Mouse (Mus musculus): ENCODE measurements at regions not wholly inside any gene's neighbourhood (a gene's known extent, or its start where the extent isn't known, plus 50 kb on each side); places are given as distances from the start of the nearest gene placed in this dataset.
A peak's percentile ranks its signal among the peaks of the same experiment; 100 is the strongest.

DNA sequence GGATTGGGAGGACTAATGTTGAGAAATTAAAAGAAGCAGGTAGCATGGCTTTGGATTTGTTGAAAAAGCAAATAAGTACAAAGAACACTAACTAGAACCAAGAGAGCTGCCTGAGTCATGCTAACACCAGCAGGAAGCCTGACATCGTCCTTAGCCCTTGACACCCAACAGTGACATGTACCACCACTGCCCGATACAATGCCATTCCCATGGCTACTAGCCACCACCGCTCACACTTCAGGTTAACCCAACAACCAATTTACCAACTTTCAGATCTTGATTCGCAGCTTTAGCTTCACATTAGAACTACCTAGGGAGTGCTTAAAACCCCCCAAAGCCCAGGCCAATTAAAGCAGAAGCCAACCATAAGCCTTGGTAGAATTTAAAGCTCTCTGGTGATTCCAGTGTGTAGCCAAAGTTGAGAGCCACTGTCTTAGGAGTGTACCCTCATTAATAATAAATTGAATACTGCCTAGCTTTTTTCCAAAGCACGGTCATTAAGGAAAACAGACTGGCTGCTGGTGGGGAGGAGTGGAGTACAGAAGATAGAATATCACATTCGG is 96.2 kb upstream of the Fyn start:
- H3K9ac ChIP-seq: no peak overlapping the region

DNA sequence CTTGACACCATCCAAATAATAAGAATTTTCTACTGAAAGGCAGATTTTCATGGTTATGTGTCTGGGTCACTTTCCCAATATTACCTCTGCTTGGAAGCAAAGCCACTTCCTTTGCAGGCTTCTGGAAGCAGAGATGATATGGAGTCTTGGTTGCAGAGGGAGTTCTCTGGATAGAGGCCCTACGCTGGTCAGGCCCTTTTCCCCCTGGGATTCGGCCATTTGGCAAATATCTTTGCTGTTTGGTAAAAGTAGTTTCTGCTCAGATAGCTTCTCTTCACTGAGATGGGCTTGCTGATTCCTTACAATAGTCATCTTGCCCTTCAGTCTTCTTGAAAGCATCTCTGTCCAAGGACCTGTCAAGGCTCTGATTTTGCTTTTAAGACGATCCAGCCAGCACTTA is 98.2 kb upstream of the Fyn start:
- WGBS: 83% methylated on average over 3 of the region's 3 CpGs
- Histone ChIP-seq H3K4me2 (no peak overlapping the region), H3K9ac (no peak overlapping the region), H3K4me1 (no peaks in the 10 kb centered on the region), H3K9me3 (replicated peaks) (no peaks in the 10 kb centered on the region), H3K4me3 (replicated peaks) (no peak overlapping the region), H3K27me3 (no peaks in the 10 kb centered on the region), H3K27ac (no peak overlapping the region), H3K36me3 (no peaks in the 10 kb centered on the region)
- no peak for ATAC-seq (replicated peaks; ENCODE audit: low FRiP score)

More for the DNA sequence above, 96.2 kb upstream of the Fyn start:
- ATAC-seq (replicated peaks; ENCODE audit: low FRiP score): no peak
- Histone ChIP-seq H3K4me3 (replicated peaks) (no peak overlapping the region), H3K27ac (no peak overlapping the region), H3K4me2 (no peak overlapping the region), H3K27me3 (no peaks in the 10 kb centered on the region), H3K9me3 (replicated peaks) (no peaks in the 10 kb centered on the region), H3K36me3 (no peaks in the 10 kb centered on the region), H3K4me1 (no peaks in the 10 kb centered on the region)
- 64% methylated on average over 6 of the region's 6 CpGs for WGBS

DNA sequence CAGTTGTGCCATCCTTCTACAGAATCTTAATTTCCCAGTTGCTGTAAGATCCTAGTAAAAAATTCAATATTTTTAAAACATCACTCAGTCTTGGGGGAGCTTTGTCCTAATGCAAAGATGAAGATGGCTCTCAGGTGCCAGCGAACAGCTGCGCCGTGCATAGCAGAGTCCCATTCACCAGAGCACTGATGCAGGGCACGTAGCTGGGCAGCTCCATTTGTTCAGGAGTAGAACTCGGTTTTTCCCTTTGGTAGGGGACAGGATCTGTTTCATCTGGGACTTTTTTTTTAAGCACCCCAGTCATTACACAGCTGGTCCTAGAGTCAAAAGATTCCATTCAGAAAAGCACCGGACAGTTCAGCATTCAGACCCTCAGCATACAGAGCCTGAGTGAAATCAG is 101.4 kb upstream of the Fyn start:
- Histone ChIP-seq H3K9me3 (replicated peaks) (no peaks in the 10 kb centered on the region), H3K27ac (peak overlapping the region; percentile 67), H3K9ac (no peak overlapping the region), H3K27me3 (no peaks in the 10 kb centered on the region), H3K4me1 (peaks cover 13% of the 10 kb centered on the region), H3K4me3 (replicated peaks) (no peak overlapping the region), H3K4me2 (no peak overlapping the region), H3K36me3 (no peaks in the 10 kb centered on the region)
- ATAC-seq (replicated peaks; ENCODE audit: low FRiP score): no peak
- 84% methylated on average over 6 of the region's 6 CpGs for WGBS

- no peaks in the 10 kb centered on the region for H3K27me3 ChIP-seq
- H3K27ac ChIP-seq: peak overlapping the region; percentile 76
- no peak overlapping the region for H3K9ac ChIP-seq
- H3K4me3 ChIP-seq (replicated peaks): no peak overlapping the region
- 37% methylated on average over 5 of the region's 5 CpGs for WGBS
- H3K36me3 ChIP-seq: no peaks in the 10 kb centered on the region
- no peak overlapping the region for H3K4me2 ChIP-seq
- peak; percentile 54; the same call in 1 of the 2 replicates for ATAC-seq (replicated peaks; ENCODE audit: low FRiP score)
- H3K4me1 ChIP-seq: peaks cover 18% of the 10 kb centered on the region
- H3K9me3 ChIP-seq (replicated peaks): no peaks in the 10 kb centered on the region
These were observed 102.2 kb upstream of the Fyn start for GRCm38 (mm10) chr10:39266482-39266881.

- Histone ChIP-seq H3K9me3 (replicated peaks) (no peaks in the 10 kb centered on the region), H3K4me1 (peaks cover 19% of the 10 kb centered on the region), H3K27me3 (no peaks in the 10 kb centered on the region), H3K9ac (no peak overlapping the region), H3K27ac (peak overlapping the region; percentile 62), H3K36me3 (no peaks in the 10 kb centered on the region), H3K4me3 (replicated peaks) (no peak overlapping the region), H3K4me2 (no peak overlapping the region)
- ATAC-seq (replicated peaks; ENCODE audit: low FRiP score): no peak
- 28% methylated on average over 7 of the region's 7 CpGs for WGBS
These were observed 98.9 kb upstream of the Ccn6 start for GRCm38 (mm10) chr10:39262466-39262865.

- ATAC-seq (replicated peaks; ENCODE audit: low FRiP score): 0 out of 2 replicates have a peak, but pooled peaks have one; percentile 58
- H3K9me3 ChIP-seq (replicated peaks): no peaks in the 10 kb centered on the region
- peaks cover 19% of the 10 kb centered on the region for H3K4me1 ChIP-seq
- peak overlapping the region; percentile 45; the same call in 1 of the 2 replicates for H3K27ac ChIP-seq
- no peaks in the 10 kb centered on the region for H3K36me3 ChIP-seq
- no peaks in the 10 kb centered on the region for H3K27me3 ChIP-seq
- 67% methylated on average over 8 of the region's 8 CpGs for WGBS
- H3K4me2 ChIP-seq: no peak overlapping the region
- no peak overlapping the region for H3K4me3 ChIP-seq (replicated peaks)
- no peak overlapping the region for H3K9ac ChIP-seq
These were observed 97.9 kb upstream of the Ccn6 start for GRCm38 (mm10) chr10:39261174-39262145.

DNA sequence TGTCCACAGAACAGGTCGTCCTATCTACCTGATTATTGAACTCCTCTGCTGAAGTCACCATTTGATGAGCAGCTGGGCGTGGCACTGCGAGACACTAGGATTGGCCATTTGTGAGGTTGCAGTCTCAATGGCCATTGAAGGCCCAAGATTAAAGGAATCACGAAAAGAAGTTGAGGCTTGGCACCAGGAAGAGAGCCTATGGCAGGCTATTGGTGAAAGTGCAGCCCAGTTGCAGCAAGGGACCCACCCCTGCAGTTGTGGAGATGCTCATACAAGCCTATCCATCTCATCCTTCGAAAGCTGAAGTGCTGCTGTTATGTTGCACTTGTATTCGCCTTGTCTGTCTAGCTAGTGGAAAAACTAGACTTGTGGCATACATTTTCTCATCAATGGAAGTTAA is 96.5 kb upstream of the Ccn6 start:
- Histone ChIP-seq H3K9ac (no peak overlapping the region), H3K4me3 (replicated peaks) (no peak overlapping the region), H3K27me3 (no peaks in the 10 kb centered on the region), H3K27ac (no peak overlapping the region), H3K36me3 (no peaks in the 10 kb centered on the region), H3K4me2 (no peak overlapping the region), H3K9me3 (replicated peaks) (no peaks in the 10 kb centered on the region), H3K4me1 (peaks cover 19% of the 10 kb centered on the region)
- 92% methylated on average over 6 of the region's 6 CpGs for WGBS
- ATAC-seq (replicated peaks; ENCODE audit: low FRiP score): no peak

- Histone ChIP-seq H3K9ac (no peak overlapping the region), H3K27ac (no peak overlapping the region), H3K4me1 (peaks cover 9% of the 10 kb centered on the region), H3K4me2 (no peak overlapping the region), H3K36me3 (no peaks in the 10 kb centered on the region), H3K27me3 (no peaks in the 10 kb centered on the region), H3K9me3 (replicated peaks) (no peaks in the 10 kb centered on the region), H3K4me3 (replicated peaks) (no peak overlapping the region)
- no peak for ATAC-seq (replicated peaks; ENCODE audit: low FRiP score)
- 86% methylated on average over 2 of the region's 2 CpGs for WGBS
These were observed 94.0 kb upstream of the Ccn6 start for GRCm38 (mm10) chr10:39257371-39258154.

- Histone ChIP-seq H3K9ac (no peak overlapping the region), H3K4me1 (no peaks in the 10 kb centered on the region), H3K4me2 (no peak overlapping the region), H3K27ac (no peak overlapping the region), H3K4me3 (replicated peaks) (no peak overlapping the region), H3K9me3 (replicated peaks) (no peaks in the 10 kb centered on the region), H3K27me3 (no peaks in the 10 kb centered on the region), H3K36me3 (no peaks in the 10 kb centered on the region)
- no peak for ATAC-seq (replicated peaks; ENCODE audit: low FRiP score)
- 62% methylated on average over 2 of the region's 2 CpGs for WGBS
These were observed 91.0 kb upstream of the Ccn6 start for GRCm38 (mm10) chr10:39254561-39254960.

DNA sequence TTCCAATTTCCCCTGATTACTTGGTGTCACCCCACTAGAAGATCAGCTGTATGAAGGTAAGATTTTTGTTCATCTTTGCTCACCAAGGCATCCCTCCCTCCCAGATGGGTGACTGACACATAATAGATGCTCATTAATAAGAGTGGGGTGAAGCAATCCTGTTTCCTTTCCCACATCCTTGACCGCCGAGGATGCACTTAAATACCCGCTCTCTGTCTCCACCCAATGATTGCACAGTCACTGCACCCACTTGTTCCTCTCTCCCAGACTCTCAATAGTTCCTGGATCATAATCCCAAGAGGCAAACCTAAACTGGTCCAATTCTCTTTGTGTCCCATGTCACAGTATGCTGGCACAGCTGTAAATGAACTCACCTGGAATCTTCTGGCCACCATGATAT is 86.4 kb upstream of the Ccn6 start:
- Histone ChIP-seq H3K4me1 (0 out of 2 replicates have a peak, but pooled peaks cover 5% of the 10 kb centered on the region), H3K4me3 (replicated peaks) (no peak overlapping the region), H3K9me3 (replicated peaks) (no peaks in the 10 kb centered on the region), H3K36me3 (no peaks in the 10 kb centered on the region), H3K27ac (no peak overlapping the region), H3K27me3 (no peaks in the 10 kb centered on the region), H3K4me2 (no peak overlapping the region), H3K9ac (no peak overlapping the region)
- WGBS: 80% methylated on average over 3 of the region's 3 CpGs
- ATAC-seq (replicated peaks; ENCODE audit: low FRiP score): no peak

- no peak overlapping the region for H3K4me3 ChIP-seq (replicated peaks)
- no peaks in the 10 kb centered on the region for H3K9me3 ChIP-seq (replicated peaks)
- WGBS: 78% methylated on average over 4 of the region's 4 CpGs
- no peaks in the 10 kb centered on the region for H3K36me3 ChIP-seq
- no peaks in the 10 kb centered on the region for H3K27me3 ChIP-seq
- no peak overlapping the region for H3K27ac ChIP-seq
- H3K4me2 ChIP-seq: no peak overlapping the region
- no peak overlapping the region for H3K9ac ChIP-seq
- 0 out of 2 replicates have a peak, but pooled peaks cover 5% of the 10 kb centered on the region for H3K4me1 ChIP-seq
- ATAC-seq (replicated peaks; ENCODE audit: low FRiP score): no peak
These were observed 84.9 kb upstream of the Ccn6 start for GRCm38 (mm10) chr10:39248486-39248885.

- no peaks in the 10 kb centered on the region for H3K9me3 ChIP-seq (replicated peaks)
- 35% methylated on average over 3 of the region's 3 CpGs for WGBS
- H3K36me3 ChIP-seq: no peaks in the 10 kb centered on the region
- H3K4me3 ChIP-seq (replicated peaks): no peak overlapping the region
- H3K27me3 ChIP-seq: no peaks in the 10 kb centered on the region
- 0 out of 2 replicates have a peak, but pooled peaks cover 5% of the 10 kb centered on the region for H3K4me1 ChIP-seq
- H3K27ac ChIP-seq: no peak overlapping the region
- ATAC-seq (replicated peaks; ENCODE audit: low FRiP score): no peak
- no peak overlapping the region for H3K9ac ChIP-seq
- no peak overlapping the region for H3K4me2 ChIP-seq
These were observed 83.4 kb upstream of the Ccn6 start for GRCm38 (mm10) chr10:39246984-39247383.

Measured in kidney, embryonic 15.5 days (tissue).